Comparison of ENCODE assay signal across 8 mouse cellular contexts in the genomic region with DNA sequence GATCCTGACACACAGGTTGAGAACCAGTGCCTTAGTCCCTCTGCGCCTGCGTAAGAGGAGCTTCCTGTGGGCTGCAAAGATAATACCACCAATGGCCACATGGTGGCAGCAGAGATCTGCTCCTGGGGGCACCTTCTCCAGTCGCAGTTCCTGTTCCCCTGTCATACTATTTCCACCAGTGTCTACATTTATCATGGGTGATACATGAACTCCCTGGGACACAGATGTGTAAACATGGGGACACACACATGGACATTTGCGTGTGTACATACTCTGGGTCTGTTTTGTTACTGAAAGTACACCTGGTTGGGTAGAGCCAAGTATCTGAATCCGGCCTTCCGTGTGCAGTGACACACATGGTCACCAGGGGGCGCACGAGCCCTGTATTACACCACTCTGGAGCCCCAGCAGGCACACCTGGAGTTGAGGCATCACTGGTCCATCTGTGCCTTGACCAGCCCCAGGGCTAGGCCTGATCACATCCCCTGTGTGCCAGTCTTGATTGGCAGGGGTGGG. TPM values are rescaled to one million over a fixed set of nuclear protein-coding genes. Genes with fewer than 3 reads are reported as not detected.
A peak's percentile ranks its signal among the peaks of the same experiment; 100 is the strongest.
DNase-seq lines count a peak whose midpoint lies in the region; ATAC-seq and TF ChIP-seq lines count a peak whose summit lies in the region.

No protein-coding gene starts in this region.

- 0 out of 4 replicates have a peak overlapping the region, but pooled peaks of 1 of the 2 experiments have one; percentile 31 for H3K4me3 ChIP-seq in ES-E14 (ENCODE audit: insufficient read depth in 1 of 2, low read depth in 1 of 2, low read length in 2 of 2, poor library complexity in 1 of 2, severe bottlenecking in 1 of 2)
- no peak overlapping the region for H3K4me3 ChIP-seq in lung, embryonic 14.5 days (ENCODE audit: low read depth, low read length)

- no peaks in the 10 kb centered on the region for H3K36me3 ChIP-seq in ES-E14 (ENCODE audit: control insufficient read depth, insufficient read depth, low read length, poor library complexity, severe bottlenecking)
- no peaks in the 10 kb centered on the region for H3K36me3 ChIP-seq in lung, embryonic 14.5 days (ENCODE audit: insufficient read depth)

- peak; percentile 85 for TF ChIP-seq CTCF in lung, embryonic 14.5 days (IDR thresholded peaks at IDR 0.05; ENCODE audit: low read depth)

- H3K27me3 ChIP-seq in lung, embryonic 14.5 days (ENCODE audit: insufficient read depth, low read length) = no peaks in the 10 kb centered on the region

- WGBS in lung, embryonic 14.5 days = 12% methylated on average over 8 of the region's 8 CpGs

- peak; percentile 88 for DNase-seq in ES-E14 (ENCODE audit: low read depth, low spot score)
- peak; percentile 75 for DNase-seq in cerebellum, adult 8-10 months
- DNase-seq in layer of hippocampus, adult 8-10 months (ENCODE audit: low spot score in 2 of 2) = peak; percentile 70 to 88
- peak; percentile 93 for DNase-seq in lung, embryonic 14.5 days
- DNase-seq in thymus, adult 18-20 months = peak; percentile 84 to 88

- H3K27ac ChIP-seq in ES-E14 (ENCODE audit: insufficient read depth, low read depth, low read length, poor library complexity, severe bottlenecking) = no peak overlapping the region
- no peak overlapping the region for H3K27ac ChIP-seq in lung, embryonic 14.5 days (ENCODE audit: low read depth)

- H3K4me2 ChIP-seq in lung, embryonic 14.5 days = peak overlapping the region; percentile 27; the same call in 1 of the 2 replicates

- in situ Hi-C loops in ES-E14 (cut with MboI; ENCODE audit: low sequenced_read_pairs in 2 of 2, unreplicated experiment in 2 of 2) = loop anchor here in 1 of 2 experiments (5.0 kb wide), 1 partner anchor 255 kb away; no protein-coding TSS in a partner anchor

- ATAC-seq in frontal cortex, adult (ENCODE audit: low TSS enrichment) = peak; percentile 76
- ATAC-seq in hematopoietic stem cell, adult 5-6 weeks (replicated peaks in 1 of 2; ENCODE audit: insufficient read depth in 1 of 2, low FRiP score in 2 of 2, low TSS enrichment in 1 of 2, low read depth in 1 of 2, poor library complexity in 2 of 2, severe bottlenecking in 2 of 2) = peak; percentile 60 to 61
- peak; percentile 62 for ATAC-seq in lung, embryonic 14.5 days (ENCODE audit: insufficient read depth)
- ATAC-seq in neutrophil, adult 5-6 weeks (ENCODE audit: extremely low read depth, insufficient number of reproducible peaks, low FRiP score, poor library complexity, severe bottlenecking) = peak; percentile 51

- peaks cover 0 to 5% of the 10 kb centered on the region in 2 experiments; a peak in 1 of 4 replicates for H3K4me1 ChIP-seq in ES-E14 (ENCODE audit: control insufficient read depth in 2 of 2, insufficient read depth in 2 of 2, low read length in 2 of 2, poor library complexity in 1 of 2)
- no peaks in the 10 kb centered on the region for H3K4me1 ChIP-seq in lung, embryonic 14.5 days (ENCODE audit: insufficient read depth)

- no peak overlapping the region for H3K9ac ChIP-seq in ES-E14 (ENCODE audit: insufficient read depth, low read depth, low read length, poor library complexity, severe bottlenecking)
- H3K9ac ChIP-seq in lung, embryonic 14.5 days = no peak overlapping the region

- no peaks in the 10 kb centered on the region for H3K9me3 ChIP-seq in ES-E14 (ENCODE audit: control insufficient read depth, insufficient read depth, low read depth, low read length)
- H3K9me3 ChIP-seq in lung, embryonic 14.5 days (ENCODE audit: low read depth, low read length) = no peaks in the 10 kb centered on the region

TF ChIP-seq in ES-E14, 5 proteins besides CTCF, POLR2A, EP300 and RAD21:
- TF ChIP-seq HCFC1 (IDR thresholded peaks at IDR 0.05; ENCODE audit: borderline replicate concordance, insufficient read depth, low read length) (no peak), ZC3H11A (IDR thresholded peaks at IDR 0.05; ENCODE audit: borderline replicate concordance, low read depth, low read length) (peak; percentile 27)

RNA-seq across cellular contexts. Expression of a gene that starts 36.4 kb away (rescaled TPM):
- 12.5 and 20.3 TPM in 2 replicates for total RNA-seq in ES-E14 (2012; rRNA removed)
- 2.3 and 2.4 TPM in 2 replicates for total RNA-seq in hematopoietic stem cell, adult 5-6 weeks (2017)
- 10 to 100 TPM; 17.9 to 23.1 (median 19.9) TPM for total RNA-seq in layer of hippocampus, adult 8-10 months (2022)
- 4.3 and 6.1 TPM in 2 replicates for polyA plus RNA-seq in lung, embryonic 14.5 days (2014; fragmentation: Nextera tagmentation; extraction: Ambion mirVana)
- total RNA-seq in neutrophil, adult 5-6 weeks (2017) = not detected in 2 replicates
